Mouse (Mus musculus): ENCODE measurements at regions not wholly inside any gene's neighbourhood (a gene's known extent, or its start where the extent isn't known, plus 50 kb on each side); places are given as distances from the start of the nearest gene placed in this dataset.

- DNase-seq: peak; percentile 62
- no peak for TF ChIP-seq POLR2A (IDR thresholded peaks at IDR 0.05; ENCODE audit: borderline replicate concordance, extremely low read depth, low read depth, low read length)
- peak; percentile 68 for TF ChIP-seq CTCF (IDR thresholded peaks at IDR 0.05; ENCODE audit: insufficient read depth, low read length)
- WGBS: 55% methylated on average over 5 of the region's 5 CpGs
- H3K4me3 ChIP-seq (replicated peaks; ENCODE audit: extremely low read depth, low read depth, low read length): no peak overlapping the region
- H3K4me1 ChIP-seq (ENCODE audit: control insufficient read depth, insufficient read depth, low read length): no peaks in the 10 kb centered on the region
These were observed 104.1 kb downstream of the Il20rb start for GRCm38 (mm10) chr9:100382492-100382891.

GRCm38 (mm10) chr9:100369921-100370320, 116.7 kb downstream of the Il20rb start:
- WGBS: 72% methylated on average over 5 of the region's 5 CpGs
- no peak for TF ChIP-seq POLR2A (IDR thresholded peaks at IDR 0.05; ENCODE audit: borderline replicate concordance, extremely low read depth, low read depth, low read length)
- TF ChIP-seq CTCF (IDR thresholded peaks at IDR 0.05; ENCODE audit: insufficient read depth, low read length): no peak
- Histone ChIP-seq H3K4me1 (ENCODE audit: control insufficient read depth, insufficient read depth, low read length) (no peaks in the 10 kb centered on the region), H3K4me3 (replicated peaks; ENCODE audit: extremely low read depth, low read depth, low read length) (no peak overlapping the region)
- no peak for DNase-seq

- Histone ChIP-seq H3K4me3 (replicated peaks; ENCODE audit: extremely low read depth, low read depth, low read length) (no peak overlapping the region), H3K4me1 (ENCODE audit: control insufficient read depth, insufficient read depth, low read length) (no peaks in the 10 kb centered on the region)
- 59% methylated on average over 6 of the region's 6 CpGs for WGBS
- no peak for DNase-seq
- no peak for TF ChIP-seq POLR2A (IDR thresholded peaks at IDR 0.05; ENCODE audit: borderline replicate concordance, extremely low read depth, low read depth, low read length)
- no peak for TF ChIP-seq CTCF (IDR thresholded peaks at IDR 0.05; ENCODE audit: insufficient read depth, low read length)
These were observed 119.8 kb downstream of the Il20rb start for GRCm38 (mm10) chr9:100366816-100367215.

GRCm38 (mm10) chr9:100359934-100360716, 126.5 kb downstream of the Il20rb start:
- TF ChIP-seq CTCF (IDR thresholded peaks at IDR 0.05; ENCODE audit: insufficient read depth, low read length): peak; percentile 23; the same call in 1 of the 2 replicates
- TF ChIP-seq POLR2A (IDR thresholded peaks at IDR 0.05; ENCODE audit: borderline replicate concordance, extremely low read depth, low read depth, low read length): no peak
- Histone ChIP-seq H3K4me1 (ENCODE audit: control insufficient read depth, insufficient read depth, low read length) (no peaks in the 10 kb centered on the region), H3K4me3 (replicated peaks; ENCODE audit: extremely low read depth, low read depth, low read length) (no peak overlapping the region)
- 61% methylated on average over 9 of the region's 9 CpGs for WGBS
- peak; percentile 6 for DNase-seq

DNA sequence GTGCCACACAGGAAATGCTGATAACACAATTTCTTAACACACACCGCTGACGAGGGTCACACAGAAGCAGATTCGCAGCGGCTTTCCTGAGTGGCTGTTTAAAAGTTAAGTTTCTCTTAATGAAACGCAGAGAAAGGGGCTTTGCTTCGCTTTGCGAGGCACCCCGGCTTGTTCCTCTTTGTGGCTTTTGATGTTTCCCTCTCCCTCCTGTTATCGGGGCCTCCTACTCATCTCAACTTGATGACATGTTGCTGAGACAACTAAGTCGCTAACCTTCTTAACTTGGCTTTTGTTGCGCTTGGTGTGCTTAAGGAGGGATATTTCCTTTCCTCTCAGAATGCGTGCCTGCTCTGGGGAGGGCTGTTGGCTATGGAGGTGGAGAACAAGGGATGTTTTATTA, 129.0 kb downstream of the Il20rb start:
- no peak overlapping the region for H3K4me3 ChIP-seq (replicated peaks; ENCODE audit: extremely low read depth, low read depth, low read length)
- TF ChIP-seq POLR2A (IDR thresholded peaks at IDR 0.05; ENCODE audit: borderline replicate concordance, extremely low read depth, low read depth, low read length) (no peak), CTCF (IDR thresholded peaks at IDR 0.05; ENCODE audit: insufficient read depth, low read length) (no peak)
- WGBS: 38% methylated on average over 12 of the region's 12 CpGs
- H3K4me1 ChIP-seq (ENCODE audit: control insufficient read depth, insufficient read depth, low read length): no peaks in the 10 kb centered on the region
- no peak for DNase-seq

DNA sequence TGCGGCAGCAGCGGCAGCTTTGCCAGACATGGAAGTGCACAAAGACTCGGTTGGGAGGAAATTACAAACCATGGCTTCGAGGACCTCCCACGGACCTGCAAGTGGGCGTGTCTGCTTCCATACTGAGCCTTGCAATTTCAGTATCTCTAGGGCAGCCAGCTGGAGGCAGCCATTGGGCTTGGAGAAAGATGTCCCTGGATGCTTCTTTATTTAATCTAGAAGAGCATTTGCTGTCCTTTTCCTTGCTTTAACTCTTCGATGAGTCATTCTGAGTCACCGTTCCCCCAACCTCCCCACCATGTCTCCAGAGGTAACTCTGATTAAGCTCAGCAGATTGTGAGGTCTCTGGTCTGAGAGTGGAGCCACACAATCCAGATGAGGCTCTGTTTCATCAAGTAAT, 145.8 kb downstream of the Il20rb start:
- TF ChIP-seq CTCF (IDR thresholded peaks at IDR 0.05; ENCODE audit: insufficient read depth, low read length) (no peak), POLR2A (IDR thresholded peaks at IDR 0.05; ENCODE audit: borderline replicate concordance, extremely low read depth, low read depth, low read length) (no peak)
- DNase-seq: no peak
- WGBS: 78% methylated on average over 8 of the region's 8 CpGs

DNA sequence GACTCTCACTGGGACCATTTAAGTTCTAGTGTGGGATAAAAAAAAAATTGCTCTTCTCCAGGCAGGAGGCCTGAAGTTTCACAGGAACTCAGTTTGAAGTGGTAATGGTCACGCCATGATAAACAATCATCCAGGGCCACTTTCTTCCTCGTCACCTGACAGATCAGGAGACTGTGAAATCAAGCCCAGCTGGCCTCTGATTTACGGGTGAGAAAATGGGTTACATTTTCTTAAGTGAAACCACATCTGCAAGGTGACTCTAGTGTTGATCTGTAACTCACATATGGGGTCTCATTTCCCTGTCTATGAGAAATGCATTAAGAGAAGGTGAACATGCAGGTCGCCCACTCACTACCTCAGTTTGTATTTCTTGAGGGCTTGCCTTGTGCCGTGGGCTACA, 178.8 kb downstream of the Il20rb start:
- Histone ChIP-seq H3K4me1 (ENCODE audit: control insufficient read depth, insufficient read depth, low read length) (no peaks in the 10 kb centered on the region), H3K4me3 (replicated peaks; ENCODE audit: extremely low read depth, low read depth, low read length) (no peak overlapping the region)
- TF ChIP-seq CTCF (IDR thresholded peaks at IDR 0.05; ENCODE audit: insufficient read depth, low read length): no peak
- TF ChIP-seq POLR2A (IDR thresholded peaks at IDR 0.05; ENCODE audit: borderline replicate concordance, extremely low read depth, low read depth, low read length): no peak
- no peak for DNase-seq
- WGBS: 59% methylated on average over 5 of the region's 5 CpGs

More for the DNA sequence above, 145.8 kb downstream of the Il20rb start:
- Histone ChIP-seq H3K4me1 (ENCODE audit: control insufficient read depth, insufficient read depth, low read length) (no peaks in the 10 kb centered on the region), H3K4me3 (replicated peaks; ENCODE audit: extremely low read depth, low read depth, low read length) (no peak overlapping the region)

DNA sequence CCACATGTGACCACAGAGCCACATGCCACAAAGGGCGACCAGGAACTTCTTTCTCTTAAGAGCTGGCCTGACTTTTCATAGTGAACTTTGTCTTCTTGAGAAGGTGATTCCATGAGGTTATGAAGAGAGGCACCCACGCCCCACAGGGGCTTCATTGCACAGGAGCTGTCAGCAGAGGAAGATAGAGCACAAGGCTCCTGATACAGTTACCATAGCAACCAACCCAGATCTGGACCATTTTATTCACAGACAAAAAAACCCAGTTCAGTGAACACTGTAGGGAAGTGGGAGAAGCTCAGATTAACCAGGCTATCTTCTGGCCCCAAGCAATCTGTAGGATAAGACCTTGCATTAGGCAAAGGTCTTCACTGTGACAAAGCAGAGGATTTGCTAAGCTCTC, 179.2 kb downstream of the Il20rb start:
- TF ChIP-seq POLR2A (IDR thresholded peaks at IDR 0.05; ENCODE audit: borderline replicate concordance, extremely low read depth, low read depth, low read length) (no peak), CTCF (IDR thresholded peaks at IDR 0.05; ENCODE audit: insufficient read depth, low read length) (no peak)
- DNase-seq: no peak
- WGBS: 55% methylated on average over 2 of the region's 2 CpGs
- Histone ChIP-seq H3K4me3 (replicated peaks; ENCODE audit: extremely low read depth, low read depth, low read length) (no peak overlapping the region), H3K4me1 (ENCODE audit: control insufficient read depth, insufficient read depth, low read length) (no peaks in the 10 kb centered on the region)

DNA sequence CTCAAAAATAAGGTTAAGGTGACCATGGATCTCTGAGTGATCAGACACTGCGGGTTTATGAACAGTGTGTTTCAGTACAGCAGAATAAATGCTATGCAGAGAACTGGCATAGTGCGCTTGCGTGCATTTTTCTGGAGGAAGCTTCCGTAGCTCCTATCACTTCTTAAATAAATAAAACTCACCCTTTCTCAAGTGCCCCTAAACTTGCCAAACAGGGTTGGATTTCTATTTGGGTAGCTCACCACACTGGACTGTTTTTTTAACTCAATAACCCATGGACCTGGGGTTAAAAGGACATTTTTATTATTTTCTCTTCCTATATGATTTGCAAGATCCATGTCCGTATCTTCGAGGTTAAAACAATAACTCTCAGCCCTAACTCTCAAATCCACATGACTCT, 182.8 kb downstream of the Il20rb start:
- WGBS: 51% methylated on average over 6 of the region's 6 CpGs
- no peaks in the 10 kb centered on the region for H3K4me1 ChIP-seq (ENCODE audit: control insufficient read depth, insufficient read depth, low read length)
- no peak for TF ChIP-seq POLR2A (IDR thresholded peaks at IDR 0.05; ENCODE audit: borderline replicate concordance, extremely low read depth, low read depth, low read length)
- no peak for TF ChIP-seq CTCF (IDR thresholded peaks at IDR 0.05; ENCODE audit: insufficient read depth, low read length)
- no peak overlapping the region for H3K4me3 ChIP-seq (replicated peaks; ENCODE audit: extremely low read depth, low read depth, low read length)
- no peak for DNase-seq

DNA sequence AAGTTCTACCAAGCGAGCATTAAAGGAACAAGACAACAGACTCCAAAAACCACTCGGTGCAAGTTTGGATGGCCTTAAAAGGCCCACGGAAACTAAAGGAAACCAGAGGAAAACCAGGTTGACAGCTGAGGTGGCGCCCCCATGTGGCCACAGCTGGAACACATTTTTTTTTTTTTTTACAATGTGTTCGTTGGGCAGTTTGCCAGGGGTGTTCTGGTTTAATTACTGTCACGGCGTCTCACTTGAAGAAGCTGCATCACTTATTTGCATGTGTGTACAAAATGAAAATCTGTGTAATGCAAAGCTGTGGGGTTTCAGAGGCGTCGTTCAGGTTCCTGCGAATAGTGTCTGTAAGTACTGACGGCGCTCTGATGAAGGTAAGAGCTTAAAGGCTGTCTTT, 185.0 kb downstream of the Il20rb start:
- peak; percentile 31; the same call in 1 of the 2 replicates for TF ChIP-seq CTCF (IDR thresholded peaks at IDR 0.05; ENCODE audit: insufficient read depth, low read length)
- TF ChIP-seq POLR2A (IDR thresholded peaks at IDR 0.05; ENCODE audit: borderline replicate concordance, extremely low read depth, low read depth, low read length): no peak
- Histone ChIP-seq H3K4me3 (replicated peaks; ENCODE audit: extremely low read depth, low read depth, low read length) (no peak overlapping the region), H3K4me1 (ENCODE audit: control insufficient read depth, insufficient read depth, low read length) (no peaks in the 10 kb centered on the region)
- WGBS: 67% methylated on average over 12 of the region's 12 CpGs
- DNase-seq: no peak

Measured in lung, adult 2 months (tissue).